Mouse (Mus musculus) forebrain, embryonic 11.5 days (tissue): ENCODE data around the gene Brdt. TPM values are rescaled to one million over a fixed set of nuclear protein-coding genes. Genes with fewer than 3 reads are reported as not detected.

Experiments used
- ATAC-seq: fragments of 200-750 bp; cut with Nextera tagmentation; replicated peaks from 2 replicates; pipeline ENCODE4 v1.8.0; 2017; ENCODE audit warnings: moderate TSS enrichment; ENCODE audit not compliant: low FRiP score
- DNase-seq: peaks from one replicate; pipeline ENCODE4 v3.0.0-alpha.2; 2017; ENCODE audit warnings: low spot score
- H3K27ac ChIP-seq: fragments of 300-500 bp; sonication (generic); 2 replicates; pipeline ENCODE4 v1.5.1; 2014; ENCODE audit warnings: low read depth, low read length
- H3K27me3 ChIP-seq: fragments of 300-500 bp; sonication (generic); 2 replicates; pipeline ENCODE4 v1.6.1; 2014; ENCODE audit warnings: mild to moderate bottlenecking, low read length, mixed read lengths; ENCODE audit not compliant: control insufficient read depth, insufficient read depth
- H3K36me3 ChIP-seq: fragments of 300-500 bp; sonication (generic); 2 replicates; pipeline ENCODE4 v1.6.1; 2014; ENCODE audit warnings: mild to moderate bottlenecking, low read length, moderate library complexity, mixed read lengths; ENCODE audit not compliant: control insufficient read depth, insufficient read depth
- H3K4me1 ChIP-seq: fragments of 300-500 bp; sonication (generic); replicated peaks from 2 replicates; pipeline ENCODE4 v1.6.1; 2014; ENCODE audit warnings: low read length, mixed read lengths; ENCODE audit not compliant: control insufficient read depth, insufficient read depth
- H3K4me2 ChIP-seq: fragments of 300-500 bp; sonication (generic); 2 replicates; pipeline ENCODE4 v1.6.1; 2014; ENCODE audit warnings: low read depth, mild to moderate bottlenecking, low read length, moderate library complexity, mixed read lengths; ENCODE audit not compliant: severe bottlenecking
- H3K4me3 ChIP-seq: fragments of 300-500 bp; sonication (generic); 2 replicates; pipeline ENCODE4 v1.5.1; 2014; ENCODE audit warnings: low read depth, low read length
- H3K9ac ChIP-seq: fragments of 300-500 bp; sonication (generic); 2 replicates; pipeline ENCODE4 v1.6.1; 2014; ENCODE audit warnings: low read length
- H3K9me3 ChIP-seq: fragments of 300-500 bp; sonication (generic); 2 replicates; pipeline ENCODE4 v1.6.1; 2016; ENCODE audit warnings: low read length, mixed read lengths; ENCODE audit not compliant: control insufficient read depth
- WGBS: fragments of 180-500 bp; shearing (Covaris S2); extraction: QIAGEN DNeasy Blood & Tissue Kit; methylation state at CpG from one replicate; pipeline ENCODE4 v1.1.7; 2014; 5-methylcytosine and 5-hydroxymethylcytosine counted together
- polyA plus RNA-seq: library from polyadenylated mRNA; unstranded; fragments of >200 nt; fragmentation: Nextera tagmentation; extraction: Ambion mirVana; gene quantifications from 2 replicates; pipeline ENCODE4 v1.2.1, GENCODE M21; 2014

The Brdt gene
- polyA plus RNA-seq, 1 experiment from 2014 or later = 1.1 TPM

DNA sequence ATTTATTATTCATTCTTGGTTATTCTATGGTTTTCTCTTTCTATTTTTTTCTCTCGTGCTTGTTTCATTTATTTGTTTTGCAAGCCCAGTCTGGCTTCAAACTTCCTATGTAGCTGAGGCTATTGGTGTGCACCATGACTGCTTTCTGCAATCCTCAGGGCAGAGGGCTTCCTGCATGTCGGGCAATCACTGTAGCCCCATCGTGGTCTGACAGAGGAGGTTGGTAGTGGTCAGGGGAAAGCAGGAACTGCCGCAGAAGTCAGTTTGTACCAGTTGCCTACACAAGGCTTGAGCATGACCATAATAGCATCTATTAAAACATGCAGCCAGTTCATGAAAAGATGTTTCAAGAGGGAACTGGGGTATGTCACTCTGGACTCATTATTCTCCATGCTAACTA, 23.5 kb upstream of the Brdt start:
- no peak overlapping the region for H3K4me2 ChIP-seq
- H3K27ac ChIP-seq = no peak overlapping the region
- ATAC-seq (no peak), DNase-seq (no peak)
- H3K9me3 ChIP-seq = no peaks in the 10 kb centered on the region
- H3K4me1 ChIP-seq = no peaks in the 10 kb centered on the region
- H3K36me3 ChIP-seq = no peaks in the 10 kb centered on the region
- H3K4me3 ChIP-seq = no peak overlapping the region
- H3K27me3 ChIP-seq = no peaks in the 10 kb centered on the region
- WGBS = 85% methylated on average over 4 of the region's 4 CpGs
- H3K9ac ChIP-seq = no peak overlapping the region

DNA sequence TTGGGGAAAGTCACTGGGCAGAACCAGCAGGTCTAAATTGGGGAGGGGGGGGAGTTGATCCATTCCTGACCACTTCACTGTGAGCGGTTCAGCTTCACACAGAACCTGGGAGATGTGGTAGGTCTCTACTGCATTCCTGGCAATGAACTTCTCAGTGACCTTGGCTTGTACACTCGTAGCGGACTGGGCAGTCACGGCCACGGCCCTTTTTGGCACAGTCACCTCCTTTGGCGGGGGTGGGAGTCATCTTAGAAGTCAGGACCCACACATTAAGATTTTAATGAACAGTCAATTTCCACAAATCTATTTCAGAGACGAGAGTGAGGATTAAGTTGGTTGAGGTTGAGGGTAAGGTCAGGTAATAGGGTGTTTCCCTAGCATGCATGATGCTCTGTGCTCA, 13.8 kb upstream of the Brdt start:
- Histone ChIP-seq H3K4me3 (no peak overlapping the region), H3K27ac (no peak overlapping the region), H3K4me2 (no peak overlapping the region), H3K9me3 (no peaks in the 10 kb centered on the region), H3K27me3 (no peaks in the 10 kb centered on the region), H3K9ac (no peak overlapping the region), H3K36me3 (no peaks in the 10 kb centered on the region), H3K4me1 (no peaks in the 10 kb centered on the region)
- DNase-seq (no peak), ATAC-seq (no peak)
- WGBS = 94% methylated on average over 7 of the region's 7 CpGs

DNA sequence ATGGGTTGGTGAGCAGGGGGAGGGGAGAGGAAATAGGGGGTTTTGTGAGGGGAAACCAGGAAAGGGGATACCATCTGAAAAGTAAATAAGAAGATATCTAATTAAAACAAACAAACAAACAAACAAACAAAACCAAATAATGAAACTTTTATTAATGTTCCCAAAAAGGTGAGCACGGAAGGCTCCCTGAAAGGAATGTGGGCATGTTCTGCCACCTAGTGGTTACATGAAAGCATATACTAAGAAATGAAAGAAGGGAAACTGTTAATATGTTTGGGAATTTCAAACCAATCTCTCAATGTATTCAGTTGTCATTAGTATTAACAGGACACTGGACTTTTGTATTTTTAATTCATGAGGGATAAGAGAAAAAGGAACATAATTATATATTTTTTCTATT, 10.3 kb upstream of the Brdt start:
- Histone ChIP-seq H3K4me1 (no peaks in the 10 kb centered on the region), H3K4me3 (no peak overlapping the region), H3K9ac (no peak overlapping the region), H3K4me2 (no peak overlapping the region), H3K27me3 (no peaks in the 10 kb centered on the region), H3K9me3 (no peaks in the 10 kb centered on the region), H3K27ac (no peak overlapping the region), H3K36me3 (no peaks in the 10 kb centered on the region)
- no peak for DNase-seq
- no peak for ATAC-seq
- 20% methylated on average over 1 of the region's 1 CpGs for WGBS

DNA sequence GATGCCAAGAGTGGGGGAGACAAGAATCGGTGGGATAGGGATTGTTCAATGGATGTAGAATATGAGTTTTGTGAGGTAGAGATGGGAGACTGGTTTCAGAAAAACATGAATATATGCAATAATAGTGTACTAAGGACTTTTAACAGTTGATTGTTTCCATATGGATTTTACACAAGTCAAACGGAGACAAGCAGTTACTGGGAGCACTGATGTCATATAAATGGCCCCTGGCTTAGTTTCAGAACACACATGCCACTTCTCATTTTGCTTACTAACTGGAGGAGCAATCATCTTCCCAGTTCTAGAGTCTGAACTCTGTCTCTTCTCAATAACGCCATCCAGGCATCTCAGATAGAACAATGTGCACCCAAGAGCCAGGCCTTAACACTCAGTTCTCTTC, 9.4 kb downstream of the Brdt start:
- Histone ChIP-seq H3K9me3 (no peaks in the 10 kb centered on the region), H3K4me1 (no peaks in the 10 kb centered on the region), H3K27ac (no peak overlapping the region), H3K36me3 (no peaks in the 10 kb centered on the region), H3K4me2 (no peak overlapping the region), H3K4me3 (no peak overlapping the region), H3K27me3 (no peaks in the 10 kb centered on the region), H3K9ac (no peak overlapping the region)
- no peak for DNase-seq
- ATAC-seq = no peak
- WGBS = 84% methylated on average over 3 of the region's 3 CpGs

DNA sequence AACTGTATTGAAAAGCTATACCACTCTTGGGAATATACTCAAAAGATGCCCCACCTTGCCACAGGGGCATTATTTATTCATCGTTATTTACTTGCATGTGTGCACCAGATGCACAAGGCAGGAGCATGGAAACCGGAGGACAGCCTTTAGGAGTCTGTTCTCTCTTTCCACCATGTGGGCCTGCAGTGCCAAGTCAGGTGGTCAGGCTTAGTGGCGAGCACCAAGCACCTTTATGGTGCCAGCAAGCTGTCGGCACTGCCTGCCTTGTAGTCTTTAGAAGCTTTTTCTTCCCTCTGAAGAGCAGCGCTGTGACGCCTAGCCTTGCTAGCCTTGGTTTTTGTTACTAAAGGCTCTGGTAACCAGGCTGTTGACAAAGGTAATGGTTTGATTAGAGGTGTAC, 11.9 kb downstream of the Brdt start:
- ATAC-seq = no peak
- 91% methylated on average over 6 of the region's 6 CpGs for WGBS

DNA sequence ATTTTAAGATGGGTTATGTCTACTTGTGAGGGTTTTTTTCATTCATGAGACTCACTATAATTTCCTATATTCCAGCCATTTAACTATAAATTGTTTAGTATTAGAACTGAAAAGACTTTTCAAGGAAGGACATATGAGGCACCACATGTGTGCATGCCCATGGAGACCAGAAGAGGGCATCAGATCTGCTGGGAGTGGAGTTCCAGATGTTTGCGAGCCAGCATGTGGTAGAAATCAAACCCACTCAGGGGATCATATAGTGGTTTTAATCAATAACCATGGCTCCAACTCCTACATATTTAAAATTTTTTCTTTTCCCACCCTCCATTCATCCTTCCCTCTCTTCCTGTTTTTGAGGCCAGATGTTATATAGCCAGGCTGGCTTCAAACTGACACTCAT, 15.3 kb downstream of the Brdt start:
- WGBS = 44% methylated on average over 1 of the region's 1 CpGs
- Histone ChIP-seq H3K36me3 (no peaks in the 10 kb centered on the region), H3K4me2 (no peak overlapping the region), H3K27me3 (no peaks in the 10 kb centered on the region), H3K27ac (no peak overlapping the region), H3K9me3 (no peaks in the 10 kb centered on the region), H3K9ac (no peak overlapping the region), H3K4me1 (no peaks in the 10 kb centered on the region), H3K4me3 (no peak overlapping the region)
- ATAC-seq (no peak), DNase-seq (no peak)

More for the DNA sequence above, 11.9 kb downstream of the Brdt start:
- Histone ChIP-seq H3K4me2 (no peak overlapping the region), H3K36me3 (no peaks in the 10 kb centered on the region), H3K4me3 (no peak overlapping the region), H3K4me1 (no peaks in the 10 kb centered on the region), H3K27me3 (no peaks in the 10 kb centered on the region), H3K9ac (no peak overlapping the region), H3K27ac (no peak overlapping the region), H3K9me3 (no peaks in the 10 kb centered on the region)
- DNase-seq = no peak

DNA sequence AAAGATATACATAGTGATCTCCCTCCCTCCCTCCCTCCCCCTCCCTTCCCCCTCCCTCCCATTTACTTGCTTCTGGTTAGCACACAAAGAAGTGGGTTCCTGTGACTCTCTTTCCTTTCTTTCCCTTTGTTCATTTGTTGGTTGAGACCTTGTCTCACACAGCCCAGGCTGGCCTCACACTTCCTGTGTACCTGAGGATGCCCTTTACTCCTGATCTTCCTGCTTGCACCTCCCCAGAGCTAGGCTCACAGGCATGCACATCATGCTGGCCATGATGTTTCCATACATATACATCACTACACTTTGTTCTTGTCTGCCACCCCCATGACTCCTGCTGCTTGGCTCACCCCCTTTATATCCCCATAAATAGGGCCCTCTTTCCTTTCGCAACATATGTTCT, 21.6 kb downstream of the Brdt start:
- Histone ChIP-seq H3K27me3 (no peaks in the 10 kb centered on the region), H3K27ac (no peak overlapping the region), H3K4me2 (no peak overlapping the region), H3K4me1 (no peaks in the 10 kb centered on the region), H3K9me3 (no peaks in the 10 kb centered on the region), H3K36me3 (no peaks in the 10 kb centered on the region), H3K4me3 (no peak overlapping the region), H3K9ac (no peak overlapping the region)
- 94% methylated on average over 1 of the region's 1 CpGs for WGBS
- DNase-seq (no peak), ATAC-seq (no peak)

DNA sequence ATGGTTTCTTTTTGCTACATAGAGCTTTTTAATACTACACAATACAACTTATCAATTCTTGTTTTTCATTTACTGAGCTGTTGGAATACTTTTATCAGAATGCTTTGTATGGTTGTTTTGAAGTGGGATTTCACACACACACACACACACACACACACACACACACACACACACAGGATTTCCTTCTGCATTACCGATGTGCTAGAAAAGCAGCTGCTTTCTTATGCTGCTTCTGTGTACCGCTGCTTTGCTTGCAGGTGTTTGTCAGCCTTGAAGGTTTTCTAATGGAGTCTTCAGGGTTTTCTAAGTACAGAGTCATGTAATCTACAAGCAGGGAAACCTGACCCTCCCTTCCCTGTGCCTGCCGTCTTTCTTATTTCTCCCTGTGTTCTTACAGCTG, 23.0 kb downstream of the Brdt start:
- H3K4me2 ChIP-seq = no peak overlapping the region
- no peak overlapping the region for H3K4me3 ChIP-seq
- H3K9ac ChIP-seq = no peak overlapping the region
- 83% methylated on average over 3 of the region's 3 CpGs for WGBS
- H3K4me1 ChIP-seq = no peaks in the 10 kb centered on the region
- H3K36me3 ChIP-seq = no peaks in the 10 kb centered on the region
- H3K27me3 ChIP-seq = no peaks in the 10 kb centered on the region
- ATAC-seq = no peak
- no peak for DNase-seq
- H3K9me3 ChIP-seq = no peaks in the 10 kb centered on the region
- no peak overlapping the region for H3K27ac ChIP-seq

DNA sequence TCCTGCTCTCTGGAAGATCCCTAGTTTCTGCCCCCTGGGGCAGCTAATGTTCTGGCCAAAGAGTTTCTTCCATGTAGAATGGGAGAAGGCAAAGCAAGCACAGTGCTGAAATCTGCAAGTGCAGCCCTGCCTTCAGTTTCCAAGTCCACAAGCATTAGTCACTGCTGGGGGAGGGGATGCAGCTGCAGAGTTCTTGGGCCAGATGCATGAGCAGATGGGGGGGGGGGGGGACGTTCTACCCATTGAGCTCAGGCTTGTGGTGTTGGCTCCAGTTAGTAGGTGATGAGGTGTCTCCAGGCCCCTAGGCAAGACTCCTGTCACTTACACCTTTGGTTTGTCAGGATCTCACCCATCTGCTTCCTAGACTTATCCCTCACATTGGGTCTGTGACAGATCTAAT, 24.8 kb downstream of the Brdt start:
- 54% methylated on average over 1 of the region's 1 CpGs for WGBS
- no peak overlapping the region for H3K4me2 ChIP-seq
- H3K9me3 ChIP-seq = no peaks in the 10 kb centered on the region
- DNase-seq = no peak
- H3K27me3 ChIP-seq = no peaks in the 10 kb centered on the region
- H3K9ac ChIP-seq = no peak overlapping the region
- H3K4me3 ChIP-seq = no peak overlapping the region
- no peak overlapping the region for H3K27ac ChIP-seq
- ATAC-seq = no peak
- H3K36me3 ChIP-seq = no peaks in the 10 kb centered on the region
- no peaks in the 10 kb centered on the region for H3K4me1 ChIP-seq
